Mouse (Mus musculus) R1 (cell line): ENCODE data around the gene Hdac5.
"Not testable (repeated sequence)": the region's sequence is repeated elsewhere in the genome, so short reads cannot be mapped to it uniquely, and the experiment has no call there.

Source experiments
- DNase-seq: peaks from one replicate; pipeline ENCODE4 v3.0.0-alpha.2; 2018; ENCODE audit warnings: low read depth, low spot score

The Hdac5 gene

GRCm38 (mm10) chr11:102185677-102186076 lies 44.3 kb downstream of the Hdac5 start:
- no peak for DNase-seq

DNA sequence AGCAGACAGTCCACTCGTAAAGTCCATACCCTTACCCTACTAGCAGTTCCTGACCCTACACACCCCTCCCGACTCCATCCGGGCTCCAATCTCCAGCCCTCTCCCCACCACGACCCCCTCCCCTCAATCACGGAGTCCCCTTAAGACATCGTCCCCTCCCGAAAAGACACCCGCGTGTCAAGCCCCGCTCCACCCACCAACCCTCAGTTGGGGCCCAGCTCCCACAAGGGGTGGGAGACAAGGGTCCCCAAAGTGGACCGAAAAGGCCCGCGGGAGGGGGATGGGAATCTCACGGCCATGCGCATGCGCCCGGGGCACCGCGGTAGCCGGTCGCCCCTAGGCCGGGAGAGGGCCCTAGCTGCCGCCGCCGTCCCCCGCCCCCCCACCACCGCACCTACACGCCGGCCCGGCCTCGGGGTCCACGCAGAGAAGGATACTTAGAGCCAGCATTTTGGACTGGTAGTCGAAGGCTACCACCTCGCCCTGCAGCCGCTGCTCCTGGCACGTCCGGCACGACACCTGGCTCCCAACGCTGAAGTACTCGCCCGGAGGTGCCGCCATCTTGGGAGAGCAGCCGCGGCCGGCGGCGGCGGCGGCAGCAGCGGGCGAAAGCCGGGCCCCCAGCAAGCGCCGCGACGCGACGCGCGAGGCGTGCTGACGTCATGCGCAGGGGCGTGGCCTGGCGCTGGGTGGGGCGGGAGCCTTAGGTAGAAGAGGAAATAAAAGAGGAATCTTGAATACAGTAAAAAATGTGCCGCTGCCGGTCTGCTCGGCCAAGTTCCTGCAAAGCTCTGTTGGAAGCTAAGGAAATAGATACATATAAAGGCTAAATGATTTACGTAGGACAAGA lies 45.1 kb downstream of the Hdac5 start, which contains the start of gene Lsm12:
Lsm12 (minus strand) TSS at position 651 of the 850 bp plus-strand sequence.
- peak; percentile 89 for DNase-seq

- DNase-seq = no peak
Measured at GRCm38 (mm10) chr11:102184253-102184645, 45.7 kb downstream of the Hdac5 start.

DNA sequence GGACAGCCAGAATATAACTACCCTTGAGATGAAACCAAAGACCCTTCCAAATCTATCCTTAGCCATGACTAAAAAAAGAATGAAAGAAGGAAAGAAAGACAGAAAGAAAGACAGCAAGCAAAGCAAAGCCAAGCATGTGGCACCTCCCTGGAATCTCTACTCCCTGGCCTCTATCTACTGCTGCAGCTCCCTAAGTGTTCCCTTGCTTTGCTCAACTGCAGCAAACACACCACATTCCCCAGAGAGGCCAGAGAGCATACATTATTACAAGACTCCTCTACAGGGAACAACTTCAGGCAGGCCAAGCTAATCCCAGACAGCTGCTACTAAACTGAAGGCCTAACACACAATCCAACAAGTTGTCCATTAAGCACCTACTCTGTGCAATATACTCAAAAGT lies 50.1 kb downstream of the Hdac5 start:
- DNase-seq = no peak

DNA sequence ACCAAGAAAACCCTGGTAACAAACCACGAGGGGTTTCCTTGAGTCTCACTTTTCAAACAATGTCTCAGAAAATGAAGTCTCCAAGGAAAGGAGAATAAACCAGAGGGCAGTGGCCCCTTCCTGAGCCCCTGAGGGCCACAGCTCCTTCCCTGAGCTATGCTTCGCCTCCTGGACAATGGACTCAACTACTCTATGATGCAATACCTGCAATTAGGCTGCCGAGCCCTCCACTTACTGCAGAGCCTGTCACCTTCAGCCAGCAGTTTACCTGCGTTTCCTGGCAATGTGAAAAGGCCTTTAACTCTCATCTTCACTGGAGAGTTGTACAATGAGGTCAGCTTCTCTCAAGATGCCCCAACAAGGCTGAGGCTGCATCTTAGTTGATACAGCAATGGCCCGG lies 61.3 kb downstream of the Hdac5 start:
- DNase-seq = no peak

- DNase-seq = no peak
Measured at GRCm38 (mm10) chr11:102167539-102167938, 62.4 kb downstream of the Hdac5 start.

DNA sequence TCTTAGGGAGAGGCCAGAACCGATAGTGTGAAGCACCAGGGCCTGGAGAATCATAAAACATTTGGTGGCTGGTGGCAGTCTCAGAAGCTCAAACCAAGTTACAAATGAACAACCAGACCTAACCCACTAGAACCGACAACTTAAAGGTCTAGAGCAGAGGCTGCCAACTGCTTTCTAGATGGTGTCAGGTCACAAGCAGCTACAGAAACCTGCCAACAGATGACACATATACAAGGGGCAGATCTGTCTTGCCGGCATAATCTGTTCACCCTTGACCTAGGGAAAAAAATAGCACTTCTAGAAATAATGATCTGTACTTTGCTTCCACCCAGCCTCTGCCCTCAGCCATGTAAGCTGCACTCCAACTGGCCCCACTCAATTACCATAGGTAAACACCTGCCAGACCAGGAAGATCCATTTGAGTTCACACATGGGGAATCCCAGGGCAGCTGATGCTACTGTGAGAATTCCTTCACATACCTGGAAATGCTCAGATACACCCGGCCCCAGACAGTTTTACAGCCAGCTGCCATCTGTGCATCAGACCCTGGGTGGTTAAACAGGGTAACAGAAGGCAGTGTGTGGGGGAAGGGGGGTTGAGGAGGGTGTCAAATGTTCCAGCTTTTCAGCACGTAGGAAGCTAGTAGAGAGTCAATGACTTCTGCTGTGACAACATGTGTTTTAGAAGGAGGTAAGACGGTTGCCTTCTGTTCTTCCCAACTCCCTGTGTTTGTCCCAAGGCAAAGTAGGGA lies 63.8 kb downstream of the Hdac5 start:
- DNase-seq = no peak

GRCm38 (mm10) chr11:102159781-102160180 lies 70.2 kb downstream of the Hdac5 start:
- no peak for DNase-seq

GRCm38 (mm10) chr11:102158024-102158423 lies 71.9 kb downstream of the Hdac5 start:
- DNase-seq = not testable (repeated sequence)

- no peak for DNase-seq
Measured at GRCm38 (mm10) chr11:102156786-102157089, 73.2 kb downstream of the Hdac5 start.

GRCm38 (mm10) chr11:102156039-102156785 lies 73.8 kb downstream of the Hdac5 start, which contains the start of gene Tmem101:
Gene Tmem101, minus strand, starts transcription at chr11:102156404.
- DNase-seq = peak; percentile 95

GRCm38 (mm10) chr11:102147213-102147989 lies 82.6 kb downstream of the Hdac5 start:
- peak; percentile 44 for DNase-seq

GRCm38 (mm10) chr11:102146531-102146930 lies 83.4 kb downstream of the Hdac5 start:
- no peak for DNase-seq

DNA sequence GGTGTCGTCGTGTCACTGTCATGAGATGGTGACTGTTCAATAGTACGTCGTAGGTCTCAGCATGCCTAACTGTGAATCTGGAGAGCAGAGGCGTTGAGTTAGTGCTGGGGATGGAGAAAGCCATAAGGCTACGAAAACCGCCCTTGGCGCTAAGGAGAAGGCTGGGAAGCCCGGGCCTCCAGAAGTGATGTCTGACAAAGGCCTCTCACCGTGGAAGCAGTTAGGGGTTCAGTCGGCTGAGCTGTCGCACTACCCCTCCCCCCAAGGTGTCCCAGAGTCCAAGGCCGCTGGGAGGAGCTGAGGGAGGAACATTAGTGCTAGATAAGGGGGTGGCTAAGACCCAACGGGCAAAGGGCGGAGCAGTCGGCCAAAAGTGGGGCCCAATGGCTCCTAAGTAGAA lies 84.0 kb downstream of the Hdac5 start:
- peak; percentile 39 for DNase-seq

DNA sequence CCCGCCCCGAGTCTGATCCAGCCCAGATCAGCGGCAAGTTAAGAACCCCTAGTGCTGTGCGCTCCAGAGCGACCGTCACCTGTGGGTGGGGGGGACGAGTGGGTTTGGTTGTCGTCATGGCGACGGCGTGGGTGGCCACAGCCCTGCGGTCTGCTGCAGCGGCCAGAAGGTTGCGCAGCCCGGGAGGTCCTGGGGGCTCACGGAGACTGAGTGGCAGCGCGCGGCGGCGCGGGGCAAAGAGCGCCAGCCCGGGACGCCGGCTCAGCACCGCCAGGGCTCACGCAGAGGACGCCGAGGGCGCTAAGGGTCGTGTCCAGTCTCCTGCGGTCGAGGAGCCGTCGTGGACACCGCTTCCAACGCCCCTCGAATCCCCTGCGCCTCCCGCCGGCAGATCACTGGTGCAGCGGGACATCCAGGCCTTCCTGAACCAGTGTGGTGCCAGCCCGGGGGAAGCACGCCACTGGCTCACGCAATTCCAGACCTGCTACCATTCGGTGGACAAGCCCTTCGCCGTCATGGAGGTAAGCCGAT lies 84.4 kb downstream of the Hdac5 start, which contains the start of gene Nags:
Nags (plus strand) TSS at position 43 of the 531 bp plus-strand sequence.
- no peak for DNase-seq

- peak; percentile 62 for DNase-seq
Measured at GRCm38 (mm10) chr11:102144957-102145470, 85.0 kb downstream of the Hdac5 start.
